Mouse (Mus musculus) neural tube, embryonic 14.5 days (tissue): Measurements from ENCODE around the gene Carm1. TPM values are rescaled to one million over a fixed set of nuclear protein-coding genes. Genes with fewer than 3 reads are reported as not detected.
"Not testable (repeated sequence)": the region's sequence is repeated elsewhere in the genome, so short reads cannot be mapped to it uniquely, and the experiment has no call there.

ENCODE experiments used
- ATAC-seq: fragments of 200-750 bp; cut with Nextera tagmentation; 2 replicates; pipeline ENCODE4 v1.8.0; 2017; ENCODE audit warnings: low read depth, mild to moderate bottlenecking, moderate TSS enrichment, moderate library complexity
- H3K27ac ChIP-seq: fragments of 300-500 bp; sonication (generic); 2 replicates; pipeline ENCODE4 v1.5.1; 2014; ENCODE audit warnings: low read depth, mild to moderate bottlenecking, control low read depth, low read length, moderate library complexity, mixed read lengths
- H3K27me3 ChIP-seq: fragments of 300-500 bp; sonication (generic); 2 replicates; pipeline ENCODE4 v1.6.1; 2014; ENCODE audit warnings: low read length; ENCODE audit not compliant: control insufficient read depth, insufficient read depth
- H3K36me3 ChIP-seq: fragments of 300-500 bp; sonication (generic); 2 replicates; pipeline ENCODE4 v1.6.1; 2014; ENCODE audit warnings: low read length, mixed read lengths; ENCODE audit not compliant: control insufficient read depth, insufficient read depth
- H3K4me1 ChIP-seq: fragments of 300-500 bp; sonication (generic); 2 replicates; pipeline ENCODE4 v1.6.1; 2014; ENCODE audit warnings: low read length; ENCODE audit not compliant: control insufficient read depth, insufficient read depth
- H3K4me2 ChIP-seq: fragments of 300-500 bp; sonication (generic); 2 replicates; pipeline ENCODE4 v1.6.1; 2014; ENCODE audit warnings: mild to moderate bottlenecking, low read depth, low read length, control low read depth
- H3K4me3 ChIP-seq: fragments of 300-500 bp; sonication (generic); 2 replicates; pipeline ENCODE4 v1.5.1; 2014; ENCODE audit warnings: low read depth, low read length, control low read depth, mixed read lengths
- H3K9ac ChIP-seq: fragments of 300-500 bp; sonication (generic); replicated peaks from 2 replicates; pipeline ENCODE4 v1.6.1; 2014; ENCODE audit warnings: low read depth, mild to moderate bottlenecking, control low read depth, low read length, mixed read lengths
- H3K9me3 ChIP-seq: fragments of 300-500 bp; sonication (generic); 2 replicates; pipeline ENCODE4 v1.6.1; 2016; ENCODE audit warnings: low read length; ENCODE audit not compliant: control insufficient read depth
- WGBS: fragments of 180-500 bp; shearing (Covaris S2); extraction: QIAGEN DNeasy Blood & Tissue Kit; methylation state at CpG from one replicate; pipeline ENCODE4 v1.1.7; 2014; 5-methylcytosine and 5-hydroxymethylcytosine counted together
- polyA plus RNA-seq: library from polyadenylated mRNA; unstranded; fragments of >200 nt; fragmentation: Nextera tagmentation; extraction: Ambion mirVana; gene quantifications from 2 replicates; pipeline ENCODE4 v1.2.1, GENCODE M21; 2014

Gene Carm1
- polyA plus RNA-seq, 1 experiment from 2014 or later = 30.1 TPM

DNA sequence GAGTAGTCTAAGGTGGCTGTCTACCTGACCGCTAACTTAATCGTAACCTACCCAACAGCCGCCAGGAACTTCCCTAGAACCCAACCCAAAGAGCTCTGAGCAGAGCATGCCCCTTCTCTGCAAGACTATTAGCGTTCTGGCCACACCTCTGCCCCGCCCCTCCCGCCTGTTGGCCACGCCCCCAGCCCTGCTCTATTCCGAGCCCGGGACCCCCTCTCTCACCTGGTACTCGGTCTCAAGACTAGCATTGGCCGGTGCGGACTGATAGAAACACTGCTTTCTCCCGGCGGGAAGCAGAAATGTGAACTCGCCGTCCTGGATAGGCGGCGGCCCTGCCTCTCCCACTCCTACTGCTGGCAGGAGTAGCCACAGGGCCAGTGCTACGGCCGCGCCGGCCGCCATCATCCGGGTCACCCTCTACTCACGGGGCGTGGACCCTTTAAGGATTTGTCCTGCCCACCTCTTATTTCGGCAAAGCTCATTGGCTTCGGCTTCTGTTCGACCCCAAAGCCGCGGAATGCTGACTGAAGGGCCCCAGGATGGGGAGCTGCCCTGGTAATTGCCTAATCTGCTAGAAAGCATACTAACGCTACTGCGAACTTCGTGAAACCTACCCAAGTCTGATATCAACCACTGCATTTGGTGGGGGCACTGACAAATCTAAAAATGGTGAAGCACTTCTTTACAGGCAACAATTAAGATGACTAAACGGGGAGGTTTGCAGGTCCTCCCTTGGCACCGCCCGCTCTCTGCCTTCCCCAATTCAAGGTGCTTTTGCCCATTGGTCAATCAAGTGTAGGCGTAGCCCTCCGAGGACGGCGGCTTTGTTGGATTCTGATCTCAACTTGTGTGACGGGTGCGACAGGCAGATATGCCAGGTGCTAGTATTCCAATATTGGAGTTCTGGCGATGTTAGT, 36.7 kb upstream of the Carm1 start, which contains the start of gene Tmed1:
Tmed1 (minus strand) TSS at position 481 of the 917 bp plus-strand sequence.
- peak; percentile 95 for ATAC-seq
- H3K4me2 ChIP-seq = peak within 1 kb of the TSS; percentile 66
- peaks cover 14% of the 10 kb centered on the region for H3K4me1 ChIP-seq
- H3K27ac ChIP-seq = peak within 1 kb of the TSS; percentile 91
- H3K9me3 ChIP-seq = no peaks in the 10 kb centered on the region
- H3K36me3 ChIP-seq = peaks cover 25% of the 10 kb centered on the region
- H3K27me3 ChIP-seq = no peaks in the 10 kb centered on the region
- peak within 1 kb of the TSS; percentile 60 for H3K4me3 ChIP-seq
- H3K9ac ChIP-seq = peak within 1 kb of the TSS; percentile 71
- under 1% methylated on average over 44 of the region's 44 CpGs for WGBS

DNA sequence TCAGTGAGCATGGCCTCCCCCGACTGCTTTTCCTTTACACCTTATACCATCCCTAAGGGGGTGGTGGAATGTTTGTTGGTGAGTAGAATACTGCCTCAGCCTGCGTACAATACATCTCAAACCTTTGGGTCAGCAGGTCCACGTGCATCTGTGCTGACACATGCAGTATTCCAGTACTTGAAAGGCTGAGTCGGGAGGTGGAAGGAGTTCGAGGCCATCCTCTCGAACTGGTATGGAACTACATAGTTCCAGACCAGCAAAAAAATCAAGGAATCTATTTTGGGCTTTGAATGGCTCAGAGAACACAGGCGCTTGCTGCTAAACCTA, 36.0 kb upstream of the Carm1 start:
- Histone ChIP-seq H3K9ac (peak overlapping the region; percentile 71), H3K4me2 (peak overlapping the region; percentile 66), H3K27me3 (no peaks in the 10 kb centered on the region), H3K4me1 (peaks cover 14% of the 10 kb centered on the region), H3K27ac (peak overlapping the region; percentile 91), H3K9me3 (no peaks in the 10 kb centered on the region), H3K36me3 (peaks cover 19% of the 10 kb centered on the region), H3K4me3 (peak overlapping the region; percentile 60)
- ATAC-seq = peak; percentile 29
- 4% methylated on average over 7 of the region's 7 CpGs for WGBS

GRCm38 (mm10) chr9:21511052-21511451, 35.6 kb upstream of the Carm1 start:
- Histone ChIP-seq H3K4me1 (peaks cover 14% of the 10 kb centered on the region), H3K9ac (peak overlapping the region; percentile 71), H3K4me2 (peak overlapping the region; percentile 66), H3K27ac (peak overlapping the region; percentile 91), H3K36me3 (peaks cover 15% of the 10 kb centered on the region), H3K9me3 (no peaks in the 10 kb centered on the region), H3K4me3 (peak overlapping the region; percentile 60), H3K27me3 (no peaks in the 10 kb centered on the region)
- ATAC-seq = no peak
- 81% methylated on average over 9 of the region's 9 CpGs for WGBS

GRCm38 (mm10) chr9:21513466-21513865, 33.2 kb upstream of the Carm1 start:
- peaks cover 14% of the 10 kb centered on the region for H3K4me1 ChIP-seq
- no peak overlapping the region for H3K4me3 ChIP-seq
- no peak overlapping the region for H3K9ac ChIP-seq
- 99% methylated on average over 4 of the region's 4 CpGs for WGBS
- H3K27me3 ChIP-seq = no peaks in the 10 kb centered on the region
- no peak overlapping the region for H3K27ac ChIP-seq
- no peak for ATAC-seq
- H3K4me2 ChIP-seq = no peak overlapping the region
- peaks cover 4% of the 10 kb centered on the region; the same call in 1 of the 2 replicates for H3K36me3 ChIP-seq
- H3K9me3 ChIP-seq = no peaks in the 10 kb centered on the region

DNA sequence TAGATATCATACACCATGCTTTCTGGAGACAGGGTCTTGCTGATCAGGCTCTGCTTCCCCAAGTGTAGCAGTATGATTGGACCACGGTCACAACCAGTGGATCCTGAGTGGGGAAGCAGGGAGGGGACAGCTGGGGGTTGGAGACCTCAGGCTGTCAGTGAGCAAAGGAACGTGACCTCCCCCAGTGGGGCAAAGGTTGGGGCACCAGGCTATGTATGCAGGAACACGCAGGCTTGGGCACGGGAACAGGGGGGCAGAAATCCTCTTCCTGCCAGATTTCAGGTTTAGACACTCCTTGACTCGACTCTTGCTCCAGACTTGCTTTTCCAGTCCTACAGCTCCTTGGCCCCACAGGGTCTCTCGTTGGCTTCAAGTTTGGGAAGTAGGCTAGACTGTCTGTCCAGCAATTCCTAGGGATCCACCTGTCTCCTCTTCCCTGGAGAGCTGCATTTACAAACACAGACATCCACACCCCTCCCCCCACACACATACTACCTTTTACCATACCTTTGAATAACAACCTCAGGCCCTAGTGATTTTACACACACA, 28.7 kb upstream of the Carm1 start:
- Histone ChIP-seq H3K27me3 (no peaks in the 10 kb centered on the region), H3K9ac (no peak overlapping the region), H3K4me2 (no peak overlapping the region), H3K4me1 (no peaks in the 10 kb centered on the region), H3K36me3 (no peaks in the 10 kb centered on the region), H3K9me3 (no peaks in the 10 kb centered on the region), H3K4me3 (no peak overlapping the region), H3K27ac (no peak overlapping the region)
- ATAC-seq = no peak
- 89% methylated on average over 6 of the region's 6 CpGs for WGBS

- not testable (repeated sequence) for H3K27me3 ChIP-seq, ATAC-seq, H3K9ac ChIP-seq, H3K9me3 ChIP-seq, H3K4me2 ChIP-seq, H3K4me1 ChIP-seq, H3K36me3 ChIP-seq, H3K27ac ChIP-seq, H3K4me3 ChIP-seq
- WGBS = 87% methylated on average over 6 of the region's 6 CpGs
Measured at GRCm38 (mm10) chr9:21518690-21519089, 28.0 kb upstream of the Carm1 start.

GRCm38 (mm10) chr9:21525142-21525936, 21.4 kb upstream of the Carm1 start:
- no peak overlapping the region for H3K9ac ChIP-seq
- H3K36me3 ChIP-seq = no peaks in the 10 kb centered on the region
- ATAC-seq = no peak
- 83% methylated on average over 7 of the region's 7 CpGs for WGBS
- no peaks in the 10 kb centered on the region for H3K9me3 ChIP-seq
- H3K27ac ChIP-seq = no peak overlapping the region
- H3K4me2 ChIP-seq = no peak overlapping the region
- no peaks in the 10 kb centered on the region for H3K27me3 ChIP-seq
- H3K4me3 ChIP-seq = no peak overlapping the region
- H3K4me1 ChIP-seq = no peaks in the 10 kb centered on the region

- Histone ChIP-seq H3K27me3 (no peaks in the 10 kb centered on the region), H3K4me2 (no peak within 1 kb of the TSS), H3K4me3 (no peak within 1 kb of the TSS), H3K4me1 (no peaks in the 10 kb centered on the region), H3K9me3 (no peaks in the 10 kb centered on the region), H3K36me3 (no peaks in the 10 kb centered on the region), H3K27ac (no peak within 1 kb of the TSS), H3K9ac (no peak within 1 kb of the TSS)
- WGBS = 69% methylated on average over 14 of the region's 14 CpGs
- ATAC-seq = no peak
Measured at GRCm38 (mm10) chr9:21525937-21526633, 20.6 kb upstream of the Carm1 start, which contains the start of gene AB124611. Gene AB124611 (plus strand): TSS chr9:21526176.
